Comparison of ENCODE assay signal across 16 mouse cellular contexts in the genomic region with DNA sequence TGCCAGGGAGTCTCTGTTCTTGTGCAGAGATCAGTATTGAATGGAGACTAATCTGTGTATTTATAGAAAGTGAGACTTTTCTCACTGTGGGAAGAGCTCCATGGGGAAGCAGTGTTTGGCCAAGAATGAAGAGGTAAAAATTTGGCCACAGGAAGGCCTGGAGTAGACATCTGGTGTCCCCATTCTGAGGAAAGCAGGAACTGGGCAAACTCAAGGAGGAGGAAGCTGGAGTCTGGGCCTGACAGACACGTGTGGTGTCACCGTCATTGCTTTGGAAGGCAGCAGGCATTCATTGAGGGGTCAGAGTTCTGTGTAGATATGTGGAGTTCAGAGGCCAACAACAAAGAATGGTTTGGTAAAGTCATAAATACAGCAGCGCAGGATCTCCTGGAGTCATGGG.
DNase-seq lines count a peak whose midpoint lies in the region; ATAC-seq and TF ChIP-seq lines count a peak whose summit lies in the region.
"Had no signal": no experiment of that assay in that cellular context is flagged by ENCODE, and none has a peak within 500 bp of the region (broad histone marks: within the 10 kb centered on the region; RNA-seq: fewer than 3 reads in every experiment).

No protein-coding gene starts in this region.

- no peak overlapping the region for H3K4me2 ChIP-seq in heart, embryonic 12.5 days
- H3K4me2 ChIP-seq in intestine, embryonic 16.5 days (ENCODE audit: low read depth, low read length) = no peak overlapping the region
- H3K4me2 ChIP-seq in midbrain, postnatal 0 days (ENCODE audit: low read depth, low read length, poor library complexity, severe bottlenecking) = no peak overlapping the region
- no peak overlapping the region for H3K4me2 ChIP-seq in forebrain, embryonic 16.5 days (ENCODE audit: low read length)
- H3K4me2 ChIP-seq: embryonic facial prominence, embryonic 15.5 days; liver, embryonic 13.5 days had no signal

- H3K27ac ChIP-seq in heart, embryonic 12.5 days (ENCODE audit: poor library complexity, severe bottlenecking) = 0 out of 2 replicates have a peak overlapping the region, but pooled peaks have one; percentile 32
- H3K27ac ChIP-seq in intestine, embryonic 16.5 days (ENCODE audit: low read length) = no peak overlapping the region
- H3K27ac ChIP-seq in midbrain, postnatal 0 days (ENCODE audit: low read depth, low read length) = no peak overlapping the region
- no peak overlapping the region for H3K27ac ChIP-seq in forebrain, embryonic 16.5 days (ENCODE audit: low read length)
- H3K27ac ChIP-seq: embryonic facial prominence, embryonic 15.5 days; hindbrain, postnatal 0 days; kidney, postnatal 0 days; liver, embryonic 13.5 days had no signal

- intact Hi-C loops in heart, postnatal 25 days (cut with DNase I) = no loop called here

- H3K9me3 ChIP-seq in heart, embryonic 12.5 days (replicated peaks) = no peaks in the 10 kb centered on the region
- no peaks in the 10 kb centered on the region for H3K9me3 ChIP-seq in intestine, embryonic 16.5 days (ENCODE audit: control insufficient read depth, low read length)
- H3K9me3 ChIP-seq in midbrain, postnatal 0 days (ENCODE audit: low read length) = no peaks in the 10 kb centered on the region
- no peaks in the 10 kb centered on the region for H3K9me3 ChIP-seq in forebrain, embryonic 16.5 days (ENCODE audit: control insufficient read depth, low read length)
- H3K9me3 ChIP-seq: embryonic facial prominence, embryonic 15.5 days; liver, embryonic 13.5 days had no signal

- DNase-seq in heart, postnatal 25 days (ENCODE audit: low spot score) = no peak
- peak; percentile 37 for DNase-seq in brain, embryonic 14.5 days (ENCODE audit: low read depth)
- peak; percentile 74 for DNase-seq in cerebellum, adult 9-10 months
- no peak for DNase-seq in midbrain, postnatal 0 days (ENCODE audit: low spot score)
- DNase-seq in gastrocnemius, adult 18-20 months (ENCODE audit: low spot score) = no peak
- DNase-seq: B cell, adult 2 months; liver, embryonic 13.5 days; right cerebral cortex, postnatal 4 days had no signal

- H3K27me3 ChIP-seq in heart, embryonic 12.5 days (replicated peaks) = no peaks in the 10 kb centered on the region; the same call in 1 of the 2 replicates
- no peaks in the 10 kb centered on the region for H3K27me3 ChIP-seq in intestine, embryonic 16.5 days (replicated peaks; ENCODE audit: control insufficient read depth, insufficient read depth, low read length)
- H3K27me3 ChIP-seq in midbrain, postnatal 0 days (ENCODE audit: insufficient read depth, low read length) = no peaks in the 10 kb centered on the region
- H3K27me3 ChIP-seq in forebrain, embryonic 16.5 days (replicated peaks; ENCODE audit: control insufficient read depth, insufficient read depth, low read length) = no peaks in the 10 kb centered on the region
- H3K27me3 ChIP-seq: embryonic facial prominence, embryonic 15.5 days; liver, embryonic 13.5 days; Patski had no signal

- H3K4me1 ChIP-seq in heart, embryonic 12.5 days (replicated peaks) = peaks cover 5% of the 10 kb centered on the region
- peaks cover 6% of the 10 kb centered on the region; the same call in 1 of the 2 replicates for H3K4me1 ChIP-seq in intestine, embryonic 16.5 days (ENCODE audit: control insufficient read depth, insufficient read depth, low read length)
- H3K4me1 ChIP-seq in midbrain, postnatal 0 days (ENCODE audit: insufficient read depth, low read length) = no peaks in the 10 kb centered on the region
- H3K4me1 ChIP-seq in forebrain, embryonic 16.5 days (replicated peaks; ENCODE audit: control insufficient read depth, insufficient read depth, low read length) = peaks cover 13% of the 10 kb centered on the region
- H3K4me1 ChIP-seq: liver, embryonic 13.5 days had no signal

- 68% methylated on average over 3 of the region's 3 CpGs for WGBS in heart, embryonic 12.5 days
- WGBS in intestine, embryonic 16.5 days = 56% methylated on average over 3 of the region's 3 CpGs
- 72% methylated on average over 3 of the region's 3 CpGs for WGBS in midbrain, postnatal 0 days
- 73% methylated on average over 3 of the region's 3 CpGs for WGBS in forebrain, embryonic 16.5 days

- H3K36me3 ChIP-seq in heart, embryonic 12.5 days = no peaks in the 10 kb centered on the region
- no peaks in the 10 kb centered on the region for H3K36me3 ChIP-seq in intestine, embryonic 16.5 days (ENCODE audit: control insufficient read depth, insufficient read depth, low read length)
- no peaks in the 10 kb centered on the region for H3K36me3 ChIP-seq in midbrain, postnatal 0 days (ENCODE audit: insufficient read depth, low read length)
- no peaks in the 10 kb centered on the region for H3K36me3 ChIP-seq in forebrain, embryonic 16.5 days (ENCODE audit: control insufficient read depth, insufficient read depth)
- H3K36me3 ChIP-seq: embryonic facial prominence, embryonic 15.5 days; liver, embryonic 13.5 days had no signal

- no peak for TF ChIP-seq CTCF in brain, embryonic 14.5 days (IDR thresholded peaks at IDR 0.05; ENCODE audit: borderline replicate concordance, extremely low read depth, insufficient read depth, insufficient read length)
- no peak for TF ChIP-seq CTCF in midbrain, postnatal 0 days (IDR thresholded peaks at IDR 0.05)

- ATAC-seq in heart, embryonic 12.5 days (ENCODE audit: insufficient number of reproducible peaks, low FRiP score) = no peak
- peak; percentile 84 for ATAC-seq in intestine, embryonic 16.5 days
- no peak for ATAC-seq in midbrain, postnatal 0 days (ENCODE audit: low FRiP score)
- ATAC-seq in forebrain, embryonic 16.5 days = no peak
- ATAC-seq: hindbrain, postnatal 0 days; lung, postnatal 0 days; Patski had no signal

- no peak overlapping the region for H3K4me3 ChIP-seq in heart, embryonic 12.5 days
- no peak overlapping the region for H3K4me3 ChIP-seq in intestine, embryonic 16.5 days (ENCODE audit: low read length)
- H3K4me3 ChIP-seq in midbrain, postnatal 0 days (ENCODE audit: low read depth, low read length) = no peak overlapping the region
- no peak overlapping the region for H3K4me3 ChIP-seq in forebrain, embryonic 16.5 days (replicated peaks; ENCODE audit: low read length)
- H3K4me3 ChIP-seq: embryonic facial prominence, embryonic 15.5 days; liver, embryonic 13.5 days had no signal

- H3K9ac ChIP-seq in heart, embryonic 12.5 days = no peak overlapping the region
- no peak overlapping the region for H3K9ac ChIP-seq in intestine, embryonic 16.5 days (ENCODE audit: low read depth, low read length)
- H3K9ac ChIP-seq in midbrain, postnatal 0 days (replicated peaks; ENCODE audit: low read length, poor library complexity, severe bottlenecking) = no peak overlapping the region
- H3K9ac ChIP-seq in forebrain, embryonic 16.5 days (replicated peaks; ENCODE audit: low read depth, low read length) = no peak overlapping the region
- H3K9ac ChIP-seq: embryonic facial prominence, embryonic 15.5 days; liver, embryonic 13.5 days had no signal

- TF ChIP-seq POLR2A in brain, embryonic 14.5 days (IDR thresholded peaks at IDR 0.05; ENCODE audit: borderline replicate concordance, extremely low read depth, insufficient read depth, insufficient read length, poor library complexity, severe bottlenecking) = no peak

Comparison
In these comparisons a context has a peak if more than half of its experiments do, and no peak if none do; other contexts are left out.
1. DNase-seq: peak in brain, embryonic 14.5 days (single experiment) and cerebellum, adult 9-10 months (single experiment); none in heart, postnatal 25 days (single experiment), midbrain, postnatal 0 days (single experiment) and gastrocnemius, adult 18-20 months (single experiment).